Mouse (Mus musculus) heart, embryonic 16.5 days (tissue): ENCODE results near the gene Cdk5r2. TPM values are rescaled to one million over a fixed set of nuclear protein-coding genes. Genes with fewer than 3 reads are reported as not detected.
A peak's percentile ranks its signal among the peaks of the same experiment; 100 is the strongest.

Experiments
- ATAC-seq: fragments of 200-750 bp; cut with Nextera tagmentation; replicated peaks from 2 replicates; pipeline ENCODE4 v1.8.0; 2017; ENCODE audit warnings: moderate number of reproducible peaks; ENCODE audit not compliant: insufficient read depth, low FRiP score; ENCODE audit errors: extremely low read depth
- H3K27ac ChIP-seq: fragments of 300-500 bp; sonication (generic); 2 replicates; pipeline ENCODE4 v1.5.1; 2014; ENCODE audit warnings: mild to moderate bottlenecking, low read length, control low read depth, moderate library complexity
- H3K27me3 ChIP-seq: fragments of 300-500 bp; sonication (generic); 2 replicates; pipeline ENCODE4 v1.6.1; 2014; ENCODE audit warnings: low read length, mixed read lengths; ENCODE audit not compliant: control insufficient read depth, insufficient read depth
- H3K36me3 ChIP-seq: fragments of 300-500 bp; sonication (generic); 2 replicates; pipeline ENCODE4 v1.6.1; 2014; ENCODE audit not compliant: control insufficient read depth, insufficient read depth
- H3K4me1 ChIP-seq: fragments of 300-500 bp; sonication (generic); 2 replicates; pipeline ENCODE4 v1.6.1; 2014; ENCODE audit warnings: low read length, mixed read lengths; ENCODE audit not compliant: control insufficient read depth, insufficient read depth
- H3K4me2 ChIP-seq: fragments of 300-500 bp; sonication (generic); 2 replicates; pipeline ENCODE4 v1.6.1; 2014; ENCODE audit warnings: low read depth, mild to moderate bottlenecking, control low read depth, low read length
- H3K4me3 ChIP-seq: fragments of 300-500 bp; sonication (generic); 2 replicates; pipeline ENCODE4 v1.5.1; 2014; ENCODE audit warnings: mild to moderate bottlenecking, control low read depth, low read length
- H3K9ac ChIP-seq: fragments of 300-500 bp; sonication (generic); 2 replicates; pipeline ENCODE4 v1.6.1; 2014; ENCODE audit warnings: low read length, control low read depth
- H3K9me3 ChIP-seq: fragments of 300-500 bp; sonication (generic); replicated peaks from 2 replicates; pipeline ENCODE4 v1.6.1; 2016; ENCODE audit warnings: low read length; ENCODE audit not compliant: control insufficient read depth
- WGBS: fragments of 180-500 bp; shearing (Covaris S2); extraction: QIAGEN DNeasy Blood & Tissue Kit; methylation state at CpG from one replicate; pipeline ENCODE4 v1.1.7; 2014; 5-methylcytosine and 5-hydroxymethylcytosine counted together
- microRNA counts: library from miRNA; unstranded; fragments of <30 nt; microRNA quantifications from one replicate; lab custom pipeline; 2016
- microRNA-seq: library from miRNA; unstranded; fragments of <30 nt; microRNA quantifications from one replicate; pipeline ENCODE4, GENCODE M21; 2017
- polyA plus RNA-seq: library from polyadenylated mRNA; unstranded; fragments of >200 nt; fragmentation: Nextera tagmentation; extraction: Ambion mirVana; gene quantifications from 2 replicates; pipeline ENCODE4 v1.2.1, GENCODE M21; 2015

The Cdk5r2 gene
- polyA plus RNA-seq, 1 experiment from 2014 or later, result not detected

DNA sequence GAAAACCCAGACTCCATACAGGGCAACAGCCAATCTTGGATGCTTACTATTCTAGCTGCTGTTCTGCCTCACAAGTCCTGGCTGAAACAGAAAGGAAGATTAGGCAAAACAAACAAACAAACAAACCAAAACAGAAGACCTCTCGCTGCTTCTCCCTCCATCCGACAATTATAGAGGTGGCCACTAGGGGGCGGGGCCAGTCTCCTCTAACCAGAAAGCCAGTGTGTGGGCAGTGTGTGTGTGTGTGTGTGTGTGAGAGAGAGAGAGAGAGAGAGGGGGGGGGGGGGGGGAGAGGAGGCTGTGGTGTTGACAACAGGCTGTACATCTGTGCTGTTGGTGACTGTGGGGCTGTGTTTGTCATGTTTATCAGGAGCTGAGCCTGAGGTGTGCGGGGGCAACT lies 40.2 kb downstream of the Cdk5r2 start:
- Histone ChIP-seq H3K4me1 (peaks cover 3% of the 10 kb centered on the region; the same call in 1 of the 2 replicates), H3K27ac (no peak overlapping the region), H3K9me3 (no peaks in the 10 kb centered on the region), H3K27me3 (peaks cover 95% of the 10 kb centered on the region), H3K9ac (no peak overlapping the region), H3K4me2 (no peak overlapping the region), H3K36me3 (no peaks in the 10 kb centered on the region), H3K4me3 (no peak overlapping the region)
- 13% methylated on average over 4 of the region's 4 CpGs for WGBS
- no peak for ATAC-seq

GRCm38 (mm10) chr1:74897976-74898375 lies 43.2 kb downstream of the Cdk5r2 start:
- Histone ChIP-seq H3K9ac (no peak overlapping the region), H3K4me3 (no peak overlapping the region), H3K36me3 (no peaks in the 10 kb centered on the region), H3K9me3 (no peaks in the 10 kb centered on the region), H3K4me2 (no peak overlapping the region), H3K27ac (no peak overlapping the region), H3K4me1 (peaks cover 9% of the 10 kb centered on the region; the same call in 1 of the 2 replicates), H3K27me3 (peaks cover 93% of the 10 kb centered on the region)
- no peak for ATAC-seq
- 6% methylated on average over 7 of the region's 7 CpGs for WGBS

DNA sequence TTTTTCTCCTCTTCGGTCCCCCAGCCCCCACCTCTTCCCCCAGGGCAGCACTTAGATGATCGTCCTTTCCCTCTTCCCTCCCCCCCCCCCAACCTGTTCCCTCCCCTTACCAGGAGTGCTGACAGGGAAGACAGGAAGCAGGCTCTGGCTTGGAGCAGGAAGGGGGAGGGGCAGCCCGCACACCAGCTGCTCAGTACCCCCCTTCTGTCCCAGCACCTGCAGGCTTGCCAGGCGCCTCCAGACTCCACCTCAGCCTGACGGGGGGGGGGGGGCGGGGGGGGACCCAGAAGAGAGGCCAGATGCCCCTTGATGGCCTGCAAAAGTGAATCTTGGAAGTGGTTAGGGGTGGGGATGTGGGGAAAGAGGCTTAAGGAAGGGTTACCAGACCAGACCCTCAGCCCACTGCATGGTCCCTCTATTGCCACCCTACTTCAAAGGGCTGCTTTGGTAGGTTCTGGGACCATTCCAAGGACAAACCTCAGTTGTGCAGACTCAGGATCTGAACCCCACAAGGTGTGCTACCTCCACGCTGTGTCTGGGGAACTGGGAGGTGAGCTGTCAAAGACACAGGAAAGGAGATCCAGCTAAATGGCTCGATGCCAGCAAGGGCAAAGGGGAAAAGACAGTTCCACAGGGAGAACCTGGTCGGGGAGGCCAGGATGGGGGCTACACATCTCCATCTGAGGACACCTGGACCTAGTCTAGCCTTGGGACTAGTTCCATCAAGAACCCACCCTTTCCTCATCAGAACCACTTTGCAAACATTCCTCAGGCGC lies 44.1 kb downstream of the Cdk5r2 start:
- Histone ChIP-seq H3K9ac (no peak overlapping the region), H3K27me3 (peaks cover 93% of the 10 kb centered on the region), H3K4me3 (no peak overlapping the region), H3K4me1 (peaks cover 8% of the 10 kb centered on the region; the same call in 1 of the 2 replicates), H3K4me2 (no peak overlapping the region), H3K9me3 (no peaks in the 10 kb centered on the region), H3K36me3 (no peaks in the 10 kb centered on the region), H3K27ac (no peak overlapping the region)
- WGBS, result 9% methylated on average over 6 of the region's 10 CpGs
- ATAC-seq, result 0 out of 2 replicates have a peak, but pooled peaks have one; percentile 28

DNA sequence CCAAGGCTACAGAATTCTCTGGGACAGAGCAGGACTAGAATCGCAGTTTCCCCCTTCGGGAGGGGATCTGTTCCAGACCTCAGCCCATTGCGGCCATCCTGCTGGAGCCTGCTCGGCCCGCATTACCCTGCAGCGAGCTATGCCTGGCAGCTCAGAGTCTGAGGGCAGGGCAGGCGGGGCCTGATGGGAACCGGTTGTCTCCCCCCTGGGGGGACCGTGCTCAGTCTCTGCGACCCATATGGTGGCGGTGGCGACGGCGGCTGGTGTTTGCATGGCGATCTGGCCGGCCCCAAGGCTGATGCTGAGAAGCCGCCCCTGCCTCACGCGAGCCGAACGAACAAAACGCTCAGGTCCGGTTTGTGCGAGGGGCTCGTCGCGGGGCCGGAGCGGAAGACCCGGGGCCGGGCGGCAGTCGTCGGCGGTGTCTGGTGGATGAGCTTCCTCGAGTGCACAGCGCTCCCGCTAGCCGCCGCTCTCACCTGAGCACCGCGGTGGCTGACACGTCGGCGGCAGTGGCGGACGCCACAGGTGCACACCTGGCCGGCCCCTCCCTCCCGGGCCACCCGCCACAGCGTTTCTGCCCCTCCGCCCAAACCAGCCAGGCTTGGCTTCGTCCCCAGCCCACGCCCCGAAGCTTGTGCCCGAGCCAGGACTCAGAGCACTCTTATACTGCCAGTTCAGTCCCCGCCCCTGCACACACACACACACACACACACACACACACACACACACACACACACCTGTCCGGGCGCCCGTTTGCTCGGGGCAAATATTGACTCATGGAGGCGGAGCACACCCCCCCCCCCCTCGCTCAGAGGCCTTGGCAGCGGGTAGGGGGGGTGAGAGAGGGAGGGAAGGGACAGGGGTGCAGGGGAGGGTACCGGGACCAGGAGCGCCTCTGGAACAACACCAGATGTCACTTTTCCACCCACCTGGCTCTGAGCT lies 45.9 kb downstream of the Cdk5r2 start:
- Histone ChIP-seq H3K27me3 (peaks cover 91% of the 10 kb centered on the region), H3K4me3 (peak overlapping the region; percentile 41), H3K4me1 (peaks cover 8% of the 10 kb centered on the region; the same call in 1 of the 2 replicates), H3K9me3 (no peaks in the 10 kb centered on the region), H3K27ac (no peak overlapping the region), H3K4me2 (peak overlapping the region; percentile 59), H3K9ac (no peak overlapping the region), H3K36me3 (no peaks in the 10 kb centered on the region)
- ATAC-seq, result no peak; the same call in 1 of the 2 replicates
- WGBS, result 2% methylated on average over 59 of the region's 66 CpGs

DNA sequence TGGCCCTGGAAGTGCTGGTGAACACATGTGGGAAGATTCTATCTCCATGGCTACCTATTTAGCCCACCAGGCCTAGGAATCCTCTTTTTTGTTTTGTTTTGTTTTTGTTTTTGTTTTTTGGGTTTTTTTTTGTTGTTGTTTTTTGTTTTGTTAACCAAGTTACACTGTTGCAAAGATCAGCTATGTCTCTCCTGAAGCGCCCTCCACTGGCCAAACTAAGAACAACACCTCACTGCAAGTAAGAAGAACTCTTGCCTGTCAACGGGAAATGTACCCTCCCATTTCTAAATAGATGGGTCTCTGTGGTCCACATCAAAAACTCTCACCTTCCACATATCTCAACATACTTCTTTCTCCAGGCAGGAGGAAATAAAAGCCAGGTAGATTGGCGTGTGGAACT lies 47.0 kb downstream of the Cdk5r2 start:
- WGBS, result 5% methylated on average over 3 of the region's 3 CpGs
- Histone ChIP-seq H3K4me2 (no peak overlapping the region), H3K36me3 (no peaks in the 10 kb centered on the region), H3K27ac (no peak overlapping the region), H3K9me3 (no peaks in the 10 kb centered on the region), H3K4me3 (no peak overlapping the region), H3K4me1 (peaks cover 8% of the 10 kb centered on the region; the same call in 1 of the 2 replicates), H3K27me3 (peaks cover 80% of the 10 kb centered on the region), H3K9ac (no peak overlapping the region)
- ATAC-seq, result no peak

- WGBS, result 20% methylated on average over 6 of the region's 6 CpGs
- no peak overlapping the region for H3K4me2 ChIP-seq
- no peak overlapping the region for H3K9ac ChIP-seq
- H3K27me3 ChIP-seq, result peaks cover 78% of the 10 kb centered on the region
- H3K4me1 ChIP-seq, result peaks cover 8% of the 10 kb centered on the region; the same call in 1 of the 2 replicates
- ATAC-seq, result no peak
- H3K9me3 ChIP-seq, result no peaks in the 10 kb centered on the region
- H3K27ac ChIP-seq, result no peak overlapping the region
- H3K36me3 ChIP-seq, result no peaks in the 10 kb centered on the region
- no peak overlapping the region for H3K4me3 ChIP-seq
Observed at GRCm38 (mm10) chr1:74902191-74902590, 47.5 kb downstream of the Cdk5r2 start.

MicroRNAs encoded within 50 kb of the gene (microRNA counts, 519-probe panel; counts per million panel counts)
- 1,373 counts per million, percentile 8 among the panel's probes with 10 or more counts for microRNA mmu-miR-375 (lab: Ali Mortazavi, UCI)

Small RNA genes lying within 50 kb of the gene (microRNA-seq; reads per million reads assigned to microRNA genes)
- gene Mir375, result 980 reads per million, percentile 79 among the genes with 10 or more reads in this experiment

Other genes with a start within 250 kb of the Cdk5r2 start
- gene Ttll4, start 193.2 kb upstream of the Cdk5r2 start, polyA plus RNA-seq, result 7.1 and 10.3 TPM in 2 replicates
- 12.4 and 13.3 TPM in 2 replicates for gene Cyp27a1, start 141.4 kb upstream of the Cdk5r2 start, polyA plus RNA-seq
- gene Prkag3, start 105.7 kb upstream of the Cdk5r2 start, polyA plus RNA-seq, result 4.6 and 5.7 TPM in 2 replicates
- 0.36 and 0.71 TPM in 2 replicates for gene Wnt6, start 83.0 kb upstream of the Cdk5r2 start, polyA plus RNA-seq
- gene Wnt10a, start 63.4 kb upstream of the Cdk5r2 start, polyA plus RNA-seq, result 0.20 and 0.24 TPM in 2 replicates
- 0.39 and 0.66 TPM in 2 replicates for gene Fev, start 30.5 kb downstream of the Cdk5r2 start, polyA plus RNA-seq
- not detected in 2 replicates for gene Cryba2, start 38.2 kb downstream of the Cdk5r2 start, polyA plus RNA-seq
- 0.18 and 0.36 TPM in 2 replicates for gene Cfap65, start 80.7 kb downstream of the Cdk5r2 start, polyA plus RNA-seq
- gene Ihh, start 96.7 kb downstream of the Cdk5r2 start, polyA plus RNA-seq, result 0.14 and 0.17 TPM in 2 replicates